Mouse (Mus musculus) layer of hippocampus, postnatal 36 days (tissue): Measurements from ENCODE around the gene Il6ra. TPM values are rescaled to one million over a fixed set of nuclear protein-coding genes. Genes with fewer than 3 reads are reported as not detected.

Experiments used
- DNase-seq, 2 experiments: peaks; one replicate each; pipeline ENCODE4 v3.0.0; 2022
- total RNA-seq, 2 experiments: library from RNA; stranded (reverse); gene quantifications; 2 replicates each; pipeline ENCODE4 v1.2.3; 2021

Il6ra gene
- total RNA-seq, 2 experiments from 2014 or later = 6.3 to 7.7 TPM

DNA sequence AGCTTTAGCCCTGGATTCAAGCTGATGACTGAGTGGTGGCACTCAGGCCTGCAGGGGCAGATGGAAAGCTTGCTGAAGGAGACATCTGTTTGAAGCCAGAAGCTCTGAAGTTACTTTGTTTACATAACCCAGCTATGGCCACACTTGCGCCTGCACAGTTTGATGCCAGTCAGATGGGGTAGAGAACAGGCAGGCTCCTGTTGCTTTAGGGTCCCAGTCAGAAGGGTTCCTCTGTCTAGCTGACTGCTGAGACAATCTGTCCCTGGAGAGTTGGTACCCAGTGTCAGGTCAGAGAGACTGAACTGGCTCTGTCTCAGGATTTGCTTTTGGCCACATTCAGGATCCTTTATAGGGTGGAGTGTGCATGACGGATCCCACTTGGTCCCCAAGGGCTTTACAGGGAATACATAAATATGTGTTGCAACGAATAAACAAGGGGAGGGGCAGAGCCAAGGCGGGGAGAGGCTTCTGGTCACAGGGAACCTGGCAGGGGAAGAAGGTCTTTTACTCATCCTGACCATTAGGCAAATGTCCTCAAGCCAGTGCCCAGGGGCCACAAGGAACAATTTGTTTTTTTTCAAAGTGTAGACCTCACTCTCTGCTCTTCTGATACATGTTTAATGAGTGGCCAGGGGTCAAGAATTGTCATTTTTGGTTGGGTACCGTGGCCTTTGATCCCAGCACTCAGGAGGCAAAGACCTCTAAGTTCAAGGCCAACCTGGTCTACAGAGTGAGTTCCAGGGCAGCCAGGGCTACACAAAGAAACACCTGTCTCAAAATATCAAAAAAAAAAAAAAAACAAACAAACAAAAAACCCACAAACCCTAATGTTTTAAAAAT lies 3.1 kb downstream of the Il6ra start:
- no peak for DNase-seq

DNA sequence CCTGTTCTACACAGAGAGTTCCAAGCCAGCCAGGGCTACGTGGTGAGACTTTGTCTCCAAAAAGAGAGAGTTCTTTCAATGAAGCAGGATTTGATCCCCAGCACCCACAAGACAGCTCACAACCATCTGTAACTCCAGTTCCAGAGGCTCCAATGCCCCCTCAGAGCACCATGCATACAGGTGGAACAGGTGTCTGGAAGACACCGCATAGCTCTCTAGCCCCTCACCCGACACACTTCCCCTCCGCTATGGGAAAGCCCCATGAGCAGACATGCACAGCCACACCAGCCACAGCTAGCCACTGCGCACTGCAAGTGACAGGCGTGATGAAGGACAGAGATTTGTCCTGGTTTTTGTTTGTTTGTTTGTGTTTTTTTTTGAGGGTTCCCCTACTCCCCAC lies 4.2 kb downstream of the Il6ra start:
- DNase-seq = no peak

DNA sequence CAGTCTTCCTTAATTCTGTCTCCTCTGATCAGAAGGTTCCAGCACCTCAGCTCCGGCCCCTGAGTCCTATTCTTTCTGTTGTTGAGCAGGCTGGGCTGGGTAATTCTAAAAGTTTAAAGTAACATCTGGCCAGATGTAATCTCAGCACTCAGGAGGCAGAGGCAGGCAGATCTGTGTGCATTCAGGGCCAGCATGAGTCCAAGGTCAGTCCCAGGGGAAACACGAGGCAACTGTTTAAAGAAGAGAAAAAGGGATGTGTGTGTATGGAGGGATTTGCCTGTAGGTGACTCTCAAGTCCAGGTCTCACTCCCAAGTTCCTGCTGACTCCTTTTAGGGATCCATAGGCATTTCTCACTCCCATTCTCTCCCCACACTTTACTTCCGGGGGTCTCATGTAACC lies 5.2 kb downstream of the Il6ra start:
- no peak for DNase-seq

DNA sequence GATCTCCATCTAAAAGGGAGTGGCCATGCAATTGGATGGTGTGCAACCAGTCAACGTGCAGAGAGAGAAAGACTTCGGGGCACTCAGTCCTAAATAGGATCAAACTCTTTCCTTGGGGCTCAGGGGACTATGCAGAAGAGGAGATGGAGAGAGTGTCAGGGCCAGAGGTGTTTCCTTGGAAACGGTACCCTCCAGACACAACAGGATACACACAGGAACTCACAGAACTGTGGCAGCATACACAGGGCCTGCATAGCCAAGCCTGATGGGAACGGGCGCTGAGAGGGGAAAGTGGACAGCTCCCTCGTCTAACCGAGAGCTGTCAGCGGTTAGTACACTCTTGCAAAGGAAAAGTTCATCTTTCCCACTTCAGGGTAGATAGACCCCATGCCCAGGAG lies 13.5 kb downstream of the Il6ra start:
- no peak for DNase-seq

DNA sequence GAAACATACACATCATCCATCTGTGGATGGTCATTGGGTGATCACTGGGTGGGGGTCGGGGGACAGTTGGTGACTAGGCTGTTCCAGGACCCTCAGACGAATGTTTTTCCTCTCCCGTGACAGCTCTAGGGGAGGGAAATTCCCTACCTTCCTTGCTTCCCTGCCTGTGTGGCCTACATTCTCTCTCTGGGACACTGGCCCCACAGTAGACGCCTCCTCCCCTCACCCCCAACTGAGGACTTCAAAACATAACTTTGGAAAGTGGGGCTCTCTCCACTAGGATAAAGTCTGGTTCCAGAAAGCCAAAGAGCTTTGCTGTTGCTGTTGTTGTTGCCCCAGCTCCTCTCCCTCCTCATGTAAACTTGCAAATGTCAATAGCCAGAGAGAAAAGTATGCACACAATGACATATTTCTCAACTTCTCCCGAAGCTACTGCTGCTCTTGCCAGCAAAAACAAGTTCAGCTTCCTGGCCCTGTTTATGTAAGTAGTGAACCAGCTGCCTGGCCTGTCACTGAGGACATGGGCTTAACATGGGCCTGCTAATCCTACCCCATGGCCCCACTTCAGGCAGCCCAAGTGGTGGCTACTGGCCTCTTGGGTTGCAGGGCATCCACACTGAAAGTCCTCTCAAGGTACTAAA lies 14.0 kb downstream of the Il6ra start:
- DNase-seq = no peak

DNA sequence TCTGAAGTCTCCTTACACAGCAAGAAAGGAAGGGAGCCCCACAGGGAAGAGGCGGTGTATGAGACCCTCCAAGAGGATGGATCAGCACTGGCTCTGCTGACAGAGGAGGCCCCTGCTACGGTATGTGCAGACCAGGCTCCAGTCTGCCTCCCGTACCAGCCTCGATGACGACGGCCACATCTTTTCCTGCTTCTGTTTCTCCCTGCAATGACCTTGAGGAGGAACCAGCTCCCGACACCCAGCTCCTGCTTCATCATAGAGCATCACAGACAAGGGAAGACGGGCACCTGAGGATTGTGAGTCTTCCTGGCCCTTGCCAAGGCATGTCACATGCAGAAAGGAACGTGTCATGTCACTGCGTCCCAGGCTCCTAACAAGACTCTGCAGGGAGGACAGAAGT lies 15.0 kb downstream of the Il6ra start:
- DNase-seq = no peak

DNA sequence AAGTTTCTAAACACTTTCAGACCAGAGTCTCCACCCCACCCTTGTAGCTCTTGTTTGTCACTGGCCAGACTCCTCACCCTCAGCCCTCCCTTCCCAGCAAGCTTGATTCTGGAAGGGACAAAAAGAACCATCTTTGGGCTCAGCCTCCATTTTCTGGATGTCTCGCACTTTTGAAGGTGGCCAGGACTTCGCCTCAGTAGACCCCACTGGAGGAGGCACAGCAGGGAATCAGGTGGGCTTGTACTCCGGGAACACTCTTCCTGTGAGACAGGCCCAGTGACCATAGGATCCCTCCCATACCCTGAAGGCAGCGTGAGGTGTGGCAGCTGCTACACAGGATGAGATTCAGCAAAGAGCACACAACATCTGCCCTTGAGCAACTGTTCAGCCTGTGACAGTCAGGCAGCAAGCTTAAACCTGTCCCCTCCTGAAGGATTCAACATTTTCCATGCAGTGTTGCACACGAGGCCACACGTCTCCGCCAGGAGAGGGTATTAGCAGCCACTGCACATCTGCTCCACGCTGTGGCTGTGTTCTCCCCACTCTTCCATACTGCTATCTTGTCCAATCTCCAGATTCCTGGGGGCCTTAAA lies 15.7 kb downstream of the Il6ra start:
- DNase-seq = no peak

DNA sequence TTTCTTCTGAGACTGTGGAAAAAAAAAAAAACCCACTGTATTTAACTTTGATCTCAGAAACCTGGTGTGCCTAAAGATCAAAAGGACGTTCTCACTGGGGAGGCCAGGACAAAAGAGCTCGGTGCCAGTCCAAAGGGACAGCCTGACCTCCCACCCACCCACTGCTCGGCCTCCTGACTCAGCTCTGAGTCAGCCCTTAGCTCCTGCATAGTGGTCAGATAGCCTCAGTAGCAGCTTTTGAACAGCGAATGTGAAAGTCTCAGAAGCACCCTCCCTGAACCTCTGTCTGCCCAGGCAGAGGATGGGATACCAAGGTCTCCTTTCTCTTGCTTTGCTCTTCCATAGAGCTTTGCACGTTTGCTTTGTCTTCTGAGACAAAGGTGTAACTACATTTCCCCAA lies 16.4 kb downstream of the Il6ra start:
- no peak for DNase-seq

DNA sequence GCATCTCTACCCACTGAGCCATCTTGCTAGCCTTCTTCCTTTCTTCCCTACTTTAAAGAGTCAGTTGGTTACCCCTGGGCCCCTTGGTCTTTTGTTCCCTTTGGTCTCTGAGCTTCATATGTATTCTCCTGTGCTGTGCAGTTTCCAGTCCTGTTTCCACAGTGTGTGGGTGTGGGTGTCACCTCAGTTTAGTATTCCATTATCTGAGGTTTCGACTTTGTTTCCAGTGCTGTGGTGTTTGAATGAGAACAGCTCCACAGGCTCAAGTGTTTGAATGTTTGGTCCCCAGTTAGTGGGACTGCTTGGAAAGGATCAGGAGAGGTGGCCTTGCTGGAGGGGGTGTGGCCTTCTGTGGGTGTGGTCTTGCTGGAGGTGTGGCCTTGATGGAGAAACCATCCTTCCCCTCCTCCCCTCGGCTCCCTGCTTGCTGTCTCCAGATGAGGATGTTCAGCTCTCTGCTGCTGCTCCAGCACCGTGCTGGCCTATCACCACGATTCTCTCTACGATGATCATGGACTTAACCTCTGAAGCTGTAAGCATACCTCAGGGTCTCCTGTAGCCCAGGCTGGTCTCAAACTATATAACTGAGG lies 20.4 kb downstream of the Il6ra start:
- no peak for DNase-seq

DNA sequence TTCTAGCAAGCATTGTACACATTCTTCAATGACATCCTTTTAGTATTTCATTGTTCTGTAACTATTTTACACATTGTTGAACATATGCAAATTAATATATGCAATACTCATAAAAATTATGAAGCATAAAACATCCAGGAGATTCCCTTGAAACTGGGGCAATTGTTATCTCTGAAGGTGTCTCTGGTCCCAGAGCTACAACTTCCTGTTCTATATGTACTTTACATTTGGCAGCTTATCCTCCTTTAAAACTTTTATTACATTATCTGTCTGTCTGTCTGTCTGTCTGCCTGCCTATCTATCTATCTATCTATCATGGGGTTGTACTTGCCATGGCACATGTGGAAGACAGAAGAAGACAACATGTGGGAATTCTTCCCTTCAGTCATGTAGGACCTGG lies 21.3 kb downstream of the Il6ra start:
- no peak for DNase-seq

DNA sequence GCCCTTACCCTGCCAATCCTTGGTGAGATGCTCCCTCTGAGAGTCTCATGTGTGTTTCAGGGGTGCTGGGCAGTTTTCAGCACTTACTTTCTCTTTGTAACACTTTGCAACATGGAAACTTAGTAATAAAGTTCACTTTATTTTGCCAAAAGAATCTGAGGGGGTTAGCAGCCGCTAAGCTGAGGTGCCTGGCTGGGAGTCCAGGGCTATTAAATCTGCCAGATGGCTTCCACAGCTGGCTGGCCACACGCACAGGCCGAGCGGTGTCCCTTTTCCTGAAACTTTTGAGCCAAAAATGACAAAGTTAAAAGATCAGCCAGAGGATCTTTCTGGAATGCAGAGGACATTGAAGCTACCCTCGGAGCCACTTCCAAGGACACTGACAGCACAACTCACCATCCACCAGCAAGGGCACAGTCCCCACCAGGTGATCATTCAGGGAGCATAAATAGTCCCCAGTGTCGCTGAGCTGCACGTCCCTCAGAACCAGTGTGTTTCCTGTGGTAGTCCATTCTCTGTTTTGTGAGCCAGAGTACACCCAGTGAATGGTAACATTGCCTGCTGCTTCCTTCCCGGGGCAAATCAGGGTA lies 23.1 kb downstream of the Il6ra start:
- no peak for DNase-seq

DNA sequence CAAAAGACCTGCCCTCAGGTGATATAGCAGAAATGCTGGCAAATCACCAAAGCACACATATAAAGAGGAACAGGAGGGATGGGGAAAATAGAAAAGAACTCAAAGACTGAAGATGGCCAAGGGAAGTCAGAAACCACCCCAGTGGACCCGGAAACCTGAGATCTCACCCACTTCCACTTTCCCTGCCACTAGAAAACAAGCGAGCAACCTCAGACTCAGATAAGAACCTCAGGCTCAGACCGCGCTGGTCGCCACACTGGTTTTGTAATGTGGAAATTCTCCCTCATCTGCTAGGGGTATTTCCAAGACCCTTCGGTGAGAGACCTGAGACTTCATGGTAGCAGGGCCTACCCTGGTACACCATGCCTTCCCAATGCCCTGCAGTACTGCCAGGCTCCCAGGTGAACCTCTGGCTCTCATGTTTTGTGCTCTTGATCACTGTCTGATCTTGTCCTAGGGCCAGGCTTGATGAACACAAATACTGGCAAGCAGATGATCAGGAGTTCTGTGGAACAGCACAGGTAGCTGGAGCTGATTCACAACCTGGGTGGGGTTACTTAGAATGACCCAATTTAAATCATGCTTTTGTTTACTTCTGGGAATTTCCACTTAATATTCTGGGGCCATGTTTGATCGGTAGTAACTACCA lies 25.3 kb downstream of the Il6ra start:
- DNase-seq = no peak

DNA sequence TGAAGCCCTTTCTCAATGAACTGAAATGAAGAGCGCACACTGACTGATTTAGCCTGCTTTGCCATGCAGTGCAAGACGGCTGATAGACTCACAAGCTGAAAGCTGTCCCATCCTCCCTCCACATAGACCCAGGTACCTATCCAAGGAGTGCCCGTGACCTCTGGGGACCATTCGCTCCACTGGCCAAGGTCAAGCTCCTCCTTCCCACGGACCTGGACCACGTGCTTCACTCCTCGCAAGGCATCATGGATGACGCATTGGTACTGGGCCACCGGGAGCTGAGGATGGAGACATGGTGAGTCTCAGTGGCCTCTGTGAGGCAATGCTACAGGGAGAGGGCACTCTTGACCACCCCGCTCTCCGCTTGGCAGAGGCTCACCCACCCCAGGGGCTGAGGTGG lies 27.2 kb downstream of the Il6ra start:
- no peak for DNase-seq

DNA sequence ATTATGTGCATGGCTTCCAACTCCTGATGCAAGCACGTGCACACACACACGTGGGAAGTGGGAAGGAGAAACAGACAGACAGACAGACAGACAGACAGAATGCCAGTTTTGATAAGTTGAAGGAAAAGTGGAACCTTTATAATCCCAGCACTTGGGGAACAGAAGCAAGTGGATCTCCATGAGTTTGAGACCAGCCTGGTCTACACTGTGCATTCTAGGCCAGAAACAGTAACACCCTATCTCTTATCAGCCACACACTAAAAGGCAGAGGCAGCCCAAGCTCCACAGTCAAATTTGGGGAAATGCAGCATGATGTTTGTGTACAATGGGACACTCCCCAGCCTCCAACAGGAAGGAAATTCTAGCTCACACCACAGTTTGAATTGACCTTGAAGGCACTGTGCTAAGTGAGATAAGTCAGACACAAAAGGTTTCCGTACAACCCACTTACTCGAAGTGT lies 29.4 kb downstream of the Il6ra start:
- no peak for DNase-seq

DNA sequence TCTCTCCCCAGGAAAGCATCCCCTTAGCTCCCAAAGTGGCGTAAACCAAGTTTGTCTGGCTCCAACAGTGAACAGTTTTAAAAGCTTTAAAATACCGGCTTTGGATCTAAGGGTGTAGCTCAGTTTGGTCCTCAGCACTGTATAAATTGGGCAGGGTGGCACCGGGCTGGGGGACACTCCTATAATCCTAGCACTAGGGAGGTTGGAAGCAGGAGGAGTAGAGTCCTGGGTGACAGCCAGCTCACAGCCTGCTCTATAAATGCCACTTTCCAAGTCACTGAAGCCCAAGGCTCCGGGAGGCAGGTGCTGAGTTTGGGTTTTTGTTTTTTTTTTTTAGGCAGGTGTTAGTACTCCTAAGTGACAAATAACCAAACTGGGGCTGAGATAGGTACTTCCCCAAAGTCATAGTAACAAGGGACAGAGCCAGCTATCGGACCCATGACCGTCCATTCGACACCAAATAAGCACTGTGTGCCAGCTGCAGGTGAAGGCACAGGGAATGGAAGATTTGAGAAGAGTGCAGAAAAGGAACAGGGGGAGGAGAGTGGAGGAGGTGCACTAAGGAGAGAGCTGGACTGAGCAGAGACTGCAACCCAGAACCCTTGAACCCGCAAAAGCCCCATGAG lies 30.3 kb downstream of the Il6ra start:
- no peak for DNase-seq

DNA sequence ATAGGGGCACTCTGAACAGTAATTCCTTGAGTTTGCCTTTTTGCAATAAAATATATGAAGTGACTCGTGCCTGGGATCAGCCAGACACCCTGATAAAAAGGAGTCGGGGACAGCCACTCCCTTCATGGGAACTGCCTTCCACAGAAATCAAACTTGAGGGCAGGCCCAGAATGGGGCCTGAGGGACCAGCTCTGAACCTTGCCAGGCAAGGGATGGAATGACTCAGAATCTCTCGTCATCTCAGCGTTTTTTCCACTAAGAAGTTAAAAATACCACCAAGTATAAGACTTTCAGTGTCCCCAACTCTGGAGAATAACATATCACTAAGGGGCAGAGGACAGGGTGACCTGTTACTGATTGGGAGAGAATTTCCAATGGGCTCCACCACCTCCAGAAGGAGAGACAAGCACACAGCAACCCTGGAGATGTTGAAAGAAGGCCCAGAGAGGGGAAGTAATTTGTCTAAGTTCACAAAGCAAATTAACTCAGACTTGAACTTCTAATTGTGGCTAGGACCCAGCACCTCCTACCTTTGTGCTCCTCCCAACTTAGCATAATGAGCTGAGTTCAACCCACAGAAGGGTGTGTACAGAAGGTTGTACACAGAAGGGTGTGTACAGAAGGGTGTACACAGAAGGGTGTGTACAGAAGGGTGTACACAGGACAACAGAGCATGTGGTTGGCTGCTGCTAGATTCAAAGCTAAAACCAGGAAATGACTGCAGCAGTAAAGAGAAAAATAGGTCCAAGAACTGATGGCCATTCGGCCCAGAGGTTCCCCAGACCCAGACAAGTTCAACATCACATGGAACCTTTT lies 32.8 kb downstream of the Il6ra start:
- no peak for DNase-seq

DNA sequence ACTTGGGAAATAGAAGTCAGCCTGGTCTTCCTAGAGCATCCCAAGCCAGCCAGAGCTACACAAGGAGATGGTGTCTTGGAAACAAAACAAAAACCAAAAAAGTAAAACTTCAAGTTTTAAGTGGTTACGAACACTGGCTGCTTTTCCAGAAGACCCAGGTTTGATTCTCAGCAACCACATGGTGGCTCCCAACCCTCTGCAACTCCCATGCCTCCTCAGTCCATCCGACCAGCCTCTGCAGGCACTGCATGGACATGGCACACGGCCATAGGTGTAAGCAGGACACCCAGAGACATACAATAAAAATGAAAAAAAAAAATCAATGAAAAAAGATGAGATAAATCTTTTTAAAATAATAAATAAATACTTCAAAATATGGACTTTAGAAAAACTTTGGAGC lies 33.7 kb downstream of the Il6ra start:
- no peak for DNase-seq

DNA sequence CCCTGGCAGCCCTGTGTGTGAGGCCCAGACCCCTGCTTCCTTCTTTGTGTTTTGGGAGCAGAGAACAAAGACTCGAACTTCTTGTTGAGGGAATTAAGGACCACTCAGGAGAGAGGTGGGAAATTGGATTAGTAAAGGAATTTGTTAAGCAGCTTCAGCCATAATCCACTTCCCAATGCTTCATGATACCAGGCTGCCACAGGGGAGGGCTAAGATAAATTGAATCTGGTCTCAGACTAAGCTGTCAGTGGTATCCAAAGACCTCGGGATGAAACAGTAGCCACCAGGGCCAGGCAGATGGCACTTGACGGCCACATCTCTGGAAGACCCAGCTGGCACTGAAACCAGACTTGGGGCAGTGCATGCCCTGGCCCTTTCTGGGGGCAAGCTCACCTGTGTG lies 34.5 kb downstream of the Il6ra start:
- no peak for DNase-seq

DNA sequence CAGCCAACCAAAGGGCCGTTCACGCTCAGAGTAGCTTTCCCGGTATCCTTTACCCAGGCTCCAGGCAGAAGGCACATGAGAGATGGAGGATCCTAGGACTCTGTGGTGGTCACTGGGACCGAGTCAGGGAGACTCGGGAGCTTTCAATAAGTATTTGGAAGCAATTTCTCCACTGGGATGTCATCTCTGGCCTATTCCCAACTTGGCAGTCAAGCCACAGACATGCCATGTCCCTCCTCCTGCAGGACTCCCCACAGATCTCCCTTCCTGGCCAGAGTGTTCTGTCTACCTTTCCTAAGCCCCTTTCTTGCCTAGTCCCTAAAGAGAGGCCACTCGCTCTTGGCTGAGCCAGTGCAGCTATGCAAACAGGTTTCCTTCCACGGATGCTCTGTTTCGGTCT lies 35.9 kb downstream of the Il6ra start:
- no peak for DNase-seq

DNA sequence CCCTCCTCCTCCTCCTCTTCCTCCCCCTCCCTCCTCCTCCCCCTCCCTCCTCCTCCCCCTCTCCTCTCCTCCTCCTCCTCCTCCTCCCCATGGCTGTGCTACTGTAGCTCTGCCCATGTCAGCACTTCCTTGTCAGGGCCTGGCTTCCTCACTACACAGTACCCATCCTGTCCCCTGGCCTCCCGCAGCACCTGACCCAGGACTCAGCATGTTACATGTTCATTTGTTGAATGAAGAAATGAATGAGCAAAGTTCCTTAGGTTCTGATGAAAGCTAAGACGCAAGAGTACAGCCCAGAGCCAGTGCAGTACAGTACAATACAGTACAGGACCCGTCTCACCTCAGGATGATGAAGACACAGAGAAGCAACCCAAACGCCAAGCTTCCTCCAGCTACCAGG lies 36.5 kb downstream of the Il6ra start:
- no peak for DNase-seq

DNA sequence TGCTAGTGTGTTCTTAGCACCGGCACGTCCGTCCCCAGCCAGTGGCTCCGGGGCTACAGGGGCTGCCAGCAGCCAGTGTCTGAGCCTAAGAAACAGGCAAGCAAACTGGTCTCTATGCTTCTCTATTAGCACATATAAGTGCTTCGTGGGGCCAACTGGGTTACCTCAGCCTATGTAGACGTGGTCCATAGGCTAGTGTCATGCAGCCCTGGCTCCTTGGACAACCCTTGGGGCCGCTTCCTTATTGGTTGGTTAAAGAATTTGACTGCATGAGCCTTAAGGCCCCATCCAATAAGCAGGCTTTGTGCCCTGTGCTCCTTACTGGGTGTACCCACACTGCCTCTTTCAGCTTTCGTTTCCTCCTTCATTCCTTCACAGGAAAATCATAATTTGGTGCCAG lies 37.2 kb downstream of the Il6ra start:
- DNase-seq = no peak
